Comparison of ENCODE assay signal across 17 mouse cellular contexts in the genomic region with DNA sequence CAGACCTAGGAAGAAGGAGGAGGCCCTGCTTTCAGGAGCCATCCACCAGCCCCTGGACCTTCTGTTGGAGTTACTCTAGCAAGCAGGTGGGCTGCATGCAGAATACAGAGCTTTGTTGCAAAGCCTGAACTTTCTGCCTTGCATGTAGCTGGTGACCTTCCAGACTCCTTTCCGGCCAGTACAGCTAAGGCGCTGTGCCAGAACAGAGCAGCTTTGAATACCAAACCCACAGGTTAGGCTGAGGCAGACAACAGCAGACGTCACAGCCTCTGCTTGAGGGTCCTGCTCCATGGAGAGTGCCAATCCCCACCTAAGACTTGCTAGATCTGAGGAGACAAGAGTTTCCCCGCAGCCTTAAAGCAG.
DNase-seq lines count a peak whose midpoint lies in the region; ATAC-seq and TF ChIP-seq lines count a peak whose summit lies in the region.
"Had no signal": no experiment of that assay in that cellular context is flagged by ENCODE, and none has a peak within 500 bp of the region (broad histone marks: within the 10 kb centered on the region; RNA-seq: fewer than 3 reads in every experiment).

No protein-coding gene starts in this region.

- no peak for TF ChIP-seq POLR2A in kidney, adult 2 months (IDR thresholded peaks at IDR 0.05; ENCODE audit: low read depth, low read length)

- TF ChIP-seq CTCF in kidney, adult 2 months (conservative IDR thresholded peaks at IDR 0.05; ENCODE audit: insufficient read depth, insufficient read length, low read depth, low read length), result no peak

- H3K9ac ChIP-seq in kidney, embryonic 14.5 days (ENCODE audit: low read depth, low read length), result no peak overlapping the region
- H3K9ac ChIP-seq: forebrain, postnatal 0 days; lung, embryonic 15.5 days; neural tube, embryonic 13.5 days had no signal

- ATAC-seq in kidney, embryonic 14.5 days (ENCODE audit: low FRiP score, low TSS enrichment), result no peak
- ATAC-seq: forebrain, postnatal 0 days had no signal

- H3K36me3 ChIP-seq in kidney, adult 2 months (ENCODE audit: control insufficient read depth, insufficient read depth, low read length), result no peaks in the 10 kb centered on the region
- no peaks in the 10 kb centered on the region for H3K36me3 ChIP-seq in kidney, embryonic 14.5 days (ENCODE audit: control insufficient read depth, insufficient read depth, low read length)
- H3K36me3 ChIP-seq: hindbrain, embryonic 10.5 days; lung, embryonic 15.5 days; neural tube, embryonic 13.5 days had no signal

- H3K4me2 ChIP-seq in kidney, embryonic 14.5 days (replicated peaks; ENCODE audit: low read depth, low read length), result no peak overlapping the region
- H3K4me2 ChIP-seq: lung, embryonic 15.5 days; neural tube, embryonic 13.5 days had no signal

- H3K4me3 ChIP-seq in kidney, adult 2 months (ENCODE audit: insufficient read depth, low read depth, low read length), result no peak overlapping the region
- no peak overlapping the region for H3K4me3 ChIP-seq in kidney, embryonic 14.5 days (ENCODE audit: low read length)
- H3K4me3 ChIP-seq: erythroblast, embryonic 14.5 days; hindbrain, embryonic 10.5 days; layer of hippocampus, adult 2 months; lung, embryonic 15.5 days; neural tube, embryonic 13.5 days had no signal

- DNase-seq in adrenal gland, adult 2 months, result peak; percentile 51
- DNase-seq in adrenal gland, adult 8-10 months, result no peak
- peak; percentile 80 for DNase-seq in kidney, adult 2 months
- DNase-seq in NIH3T3 (ENCODE audit: low read depth), result peak; percentile 34
- DNase-seq in kidney, adult 9 months, result peak; percentile 73
- DNase-seq in layer of hippocampus, postnatal 25 days (ENCODE audit: extremely low spot score in 1 of 2, low spot score in 1 of 2), result no peak
- DNase-seq in frontal cortex, postnatal 14 days (ENCODE audit: low spot score in 2 of 2), result no peak
- DNase-seq: cerebellum, adult 9-11 months; forebrain, postnatal 0 days; thymus, adult 18-20 months had no signal

- H3K4me1 ChIP-seq in kidney, adult 2 months (ENCODE audit: control insufficient read depth, insufficient read depth, low read length), result peaks cover 9% of the 10 kb centered on the region; the same call in 1 of the 2 replicates
- peaks cover 3% of the 10 kb centered on the region; the same call in 1 of the 2 replicates for H3K4me1 ChIP-seq in kidney, embryonic 14.5 days (ENCODE audit: control insufficient read depth, insufficient read depth, low read length)

- H3K27ac ChIP-seq in kidney, adult 2 months (ENCODE audit: insufficient read depth, low read depth, low read length), result peak overlapping the region; percentile 69
- no peak overlapping the region for H3K27ac ChIP-seq in kidney, embryonic 14.5 days (ENCODE audit: low read depth, low read length)
- H3K27ac ChIP-seq: hindbrain, embryonic 10.5 days; layer of hippocampus, adult 2 months; lung, embryonic 15.5 days; neural tube, embryonic 13.5 days had no signal

- H3K9me3 ChIP-seq in kidney, embryonic 14.5 days (ENCODE audit: control insufficient read depth, low read length), result peaks cover under 1% of the 10 kb centered on the region; the same call in 1 of the 2 replicates
- H3K9me3 ChIP-seq: hindbrain, embryonic 10.5 days; lung, embryonic 15.5 days; neural tube, embryonic 13.5 days had no signal

- WGBS in kidney, adult 2 months, result 46% methylated on average over 4 of the region's 4 CpGs
- 69% methylated on average over 4 of the region's 4 CpGs for WGBS in kidney, embryonic 14.5 days

- H3K27me3 ChIP-seq in kidney, adult 2 months (replicated peaks; ENCODE audit: control insufficient read depth, insufficient read depth, low read length), result no peaks in the 10 kb centered on the region
- no peaks in the 10 kb centered on the region; the same call in 1 of the 2 replicates for H3K27me3 ChIP-seq in kidney, embryonic 14.5 days (ENCODE audit: control insufficient read depth, insufficient read depth, low read length)
- H3K27me3 ChIP-seq: CH12.LX; lung, embryonic 15.5 days; neural tube, embryonic 13.5 days had no signal

Comparison
In these comparisons a context has a peak if more than half of its experiments do, and no peak if none do; other contexts are left out.
1. DNase-seq: peak in adrenal gland, adult 2 months (single experiment), kidney, adult 2 months (single experiment), NIH3T3 (single experiment) and kidney, adult 9 months (single experiment); none in adrenal gland, adult 8-10 months (single experiment), layer of hippocampus, postnatal 25 days (0 of 2) and frontal cortex, postnatal 14 days (0 of 2).